Mouse (Mus musculus) layer of hippocampus, adult 18-20 months (tissue): Measurements from ENCODE around the gene Gria1. TPM values are rescaled to one million over a fixed set of nuclear protein-coding genes. Genes with fewer than 3 reads are reported as not detected.
A peak's percentile ranks its signal among the peaks of the same experiment; 100 is the strongest.

Source experiments
- DNase-seq, 2 experiments: peaks; one replicate each; pipeline ENCODE4 v3.0.0; 2022; ENCODE audit warnings: low spot score in 2 of 2
- long read RNA-seq: library from polyadenylated mRNA; stranded (forward); transcript quantifications from one replicate; pipeline ENCODE4 v2.0.0, GENCODE M21; 2021
- total RNA-seq, 2 experiments: library from RNA; stranded (reverse); gene quantifications; 2 replicates each; pipeline ENCODE4 v1.2.3; 2021

The Gria1 gene
- total RNA-seq: 100 to 1,000 TPM; 712 to 732 TPM
- long read RNA-seq, full-length matches to known transcripts: 637 of 852 reads
- long read RNA-seq, partial matches to known transcripts: 64 of 852 reads
- long read RNA-seq, other reads (novel, unspliced or antisense): 151 of 852 reads

- DNase-seq: no peak
Observed at GRCm38 (mm10) chr11:57011024-57011690, at the start of gene Gria1. Gene Gria1 (plus strand): TSS chr11:57011387.

- no peak for DNase-seq
Observed at GRCm38 (mm10) chr11:56961751-56962150, 49.4 kb upstream of the Gria1 start.

GRCm38 (mm10) chr11:56972814-56973213, 38.4 kb upstream of the Gria1 start:
- peak in 1 of 2 experiments; percentile 52 for DNase-seq

GRCm38 (mm10) chr11:56984321-56985000, 26.7 kb upstream of the Gria1 start:
- DNase-seq: no peak

GRCm38 (mm10) chr11:56985457-56985856, 25.7 kb upstream of the Gria1 start:
- DNase-seq: no peak

GRCm38 (mm10) chr11:56999601-57000001, 11.6 kb upstream of the Gria1 start:
- DNase-seq: peak in 1 of 2 experiments; percentile 9

- DNase-seq: no peak
Observed at GRCm38 (mm10) chr11:57004611-57005010, 6.6 kb upstream of the Gria1 start.

- DNase-seq: peak in 1 of 2 experiments; percentile 40
Observed at GRCm38 (mm10) chr11:57005341-57005740, 5.8 kb upstream of the Gria1 start.

GRCm38 (mm10) chr11:57007790-57008189, 3.4 kb upstream of the Gria1 start:
- DNase-seq: no peak

DNA sequence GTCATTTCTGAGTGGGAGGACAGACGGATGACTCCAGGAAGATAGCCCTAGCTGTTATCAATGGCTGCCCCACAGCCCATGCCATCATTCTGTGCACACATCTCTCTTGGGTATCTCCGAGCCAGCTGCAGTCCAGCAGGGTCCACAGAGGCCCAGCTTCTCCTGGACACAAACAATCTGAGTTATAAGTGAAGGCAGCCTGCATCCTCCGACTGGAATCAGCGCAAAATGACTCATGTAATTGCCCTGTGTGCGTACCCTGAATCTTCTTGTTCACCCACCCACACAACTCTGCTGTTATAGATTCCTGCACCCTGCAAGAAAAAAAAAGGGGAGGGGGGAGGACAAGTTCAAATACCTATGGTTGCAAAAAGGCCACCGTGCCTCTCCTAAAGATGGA, 576 bp upstream of the Gria1 start:
- no peak for DNase-seq

DNA sequence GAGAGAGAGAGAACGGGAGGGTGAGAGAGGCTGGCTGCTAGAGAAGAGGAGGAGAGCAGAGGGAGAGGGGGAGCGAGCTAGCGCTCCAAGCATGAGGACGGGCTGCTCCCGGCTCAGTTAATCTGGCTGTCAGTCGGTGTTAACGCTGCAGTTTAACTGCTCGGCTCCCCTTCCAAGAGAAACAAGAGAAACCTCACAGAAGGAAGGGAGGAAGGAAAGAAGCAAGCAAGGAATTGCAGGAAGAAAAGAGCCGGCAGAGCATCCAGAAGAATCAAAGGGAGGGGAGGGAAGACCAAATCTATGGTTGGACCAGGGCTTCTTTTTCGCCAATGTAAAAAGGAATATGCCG, 478 bp downstream of the Gria1 start:
- DNase-seq: peak; percentile 72 to 87

DNA sequence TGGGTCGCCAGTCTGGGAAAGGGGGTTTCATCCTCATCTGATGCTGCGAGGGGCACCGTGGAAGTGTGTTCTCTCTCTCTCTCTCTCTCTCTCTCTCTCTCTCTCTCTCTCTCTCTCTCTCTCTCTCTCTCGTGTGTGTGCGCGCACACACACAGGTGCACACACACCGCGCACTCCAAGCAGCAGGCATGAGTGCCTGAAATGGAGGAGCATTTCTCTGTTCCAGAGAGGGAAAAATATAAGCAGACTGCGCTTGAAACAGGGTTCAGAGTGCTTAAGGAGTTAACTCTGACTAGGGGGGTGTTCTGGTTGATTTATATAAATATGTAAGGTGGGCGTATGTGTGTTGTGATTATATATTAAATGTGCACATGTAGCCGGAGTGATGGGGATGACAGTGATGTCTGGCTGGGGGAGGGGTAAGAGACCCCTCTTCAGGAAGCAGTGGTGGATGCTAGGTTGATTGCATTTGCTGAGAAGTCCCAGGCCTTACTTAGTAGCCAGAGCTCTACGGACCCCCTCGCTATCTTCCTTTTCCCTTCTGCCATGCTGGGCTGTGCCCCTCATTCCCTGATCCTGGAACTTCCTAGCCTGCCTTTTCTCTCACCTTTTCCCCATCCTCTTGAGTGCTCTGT, 1.2 kb downstream of the Gria1 start:
- no peak for DNase-seq

DNA sequence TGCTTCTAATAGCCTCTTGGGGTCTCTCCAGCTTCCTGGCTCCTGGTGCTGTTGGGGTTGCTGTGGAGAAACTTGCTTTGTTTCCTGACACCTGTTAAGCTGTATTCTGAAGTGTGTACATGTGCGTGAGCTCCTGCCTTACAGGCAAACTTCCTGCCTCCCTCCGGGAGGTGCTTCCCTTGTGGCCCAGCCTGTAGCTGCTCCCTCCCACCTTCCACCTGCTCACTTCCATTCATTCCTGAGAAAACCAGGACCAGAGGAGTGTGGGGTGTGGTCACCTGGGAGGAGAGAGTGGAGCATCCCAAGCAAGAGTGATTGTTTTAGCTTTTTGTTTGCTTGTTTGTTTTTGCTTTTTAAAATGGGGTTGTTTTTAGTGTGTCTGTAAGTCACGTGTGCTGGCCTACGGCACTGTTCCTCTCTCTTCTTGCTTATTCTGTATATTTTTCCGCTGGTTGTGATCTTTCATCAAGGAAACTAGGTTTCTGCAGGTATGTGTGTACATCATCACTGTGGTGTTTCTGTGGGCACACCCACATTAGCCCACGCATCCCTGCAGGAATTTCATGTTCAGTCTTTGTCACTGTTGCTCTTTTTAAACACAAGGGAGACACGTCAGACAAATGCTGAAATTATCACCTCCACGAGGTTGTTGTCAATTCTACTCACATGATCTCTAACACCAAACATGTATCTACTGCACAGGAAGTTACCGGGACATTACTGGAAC, 2.4 kb downstream of the Gria1 start:
- no peak for DNase-seq

DNA sequence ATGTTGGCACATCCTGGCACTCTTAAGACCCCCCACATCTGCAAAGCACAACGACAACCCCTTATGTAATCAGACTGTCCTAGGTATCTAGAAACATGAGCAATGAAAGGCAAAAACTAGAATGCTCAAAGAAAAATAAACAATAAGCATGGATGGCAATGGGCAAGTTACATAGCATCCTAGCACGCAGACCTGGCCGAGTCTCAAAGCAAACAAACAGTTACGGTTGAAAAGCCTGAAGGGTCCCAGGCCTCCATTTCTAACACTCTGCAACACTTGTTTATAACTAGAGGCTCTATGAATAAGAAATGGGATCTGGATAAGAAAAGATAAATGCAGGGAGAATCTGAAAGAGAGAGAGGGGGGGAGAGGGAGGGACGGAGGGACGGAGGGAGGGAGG, 3.2 kb downstream of the Gria1 start:
- DNase-seq: no peak

- DNase-seq: peak in 1 of 2 experiments; percentile 26
Observed at GRCm38 (mm10) chr11:57018536-57018935, 7.3 kb downstream of the Gria1 start.

DNA sequence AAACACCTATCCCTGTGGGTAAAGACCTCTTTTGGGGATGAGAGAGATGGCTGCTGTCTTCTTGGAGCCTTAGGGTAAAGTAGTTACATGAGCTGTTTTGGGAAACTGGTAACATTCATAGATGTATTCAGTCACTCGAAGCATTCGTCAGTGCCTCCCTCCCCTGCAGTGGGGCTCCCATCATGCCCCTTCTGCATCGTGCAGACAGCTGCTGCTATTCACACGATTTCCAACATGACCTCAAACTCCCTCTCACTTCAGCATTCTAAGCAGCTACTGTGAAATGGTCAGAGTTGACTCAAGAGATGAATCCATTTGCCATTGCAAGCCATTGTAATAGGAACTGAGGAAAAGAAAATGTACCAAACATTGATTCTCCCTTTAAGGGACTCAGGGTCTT, 11.2 kb downstream of the Gria1 start:
- peak in 1 of 2 experiments; percentile 16 for DNase-seq

DNA sequence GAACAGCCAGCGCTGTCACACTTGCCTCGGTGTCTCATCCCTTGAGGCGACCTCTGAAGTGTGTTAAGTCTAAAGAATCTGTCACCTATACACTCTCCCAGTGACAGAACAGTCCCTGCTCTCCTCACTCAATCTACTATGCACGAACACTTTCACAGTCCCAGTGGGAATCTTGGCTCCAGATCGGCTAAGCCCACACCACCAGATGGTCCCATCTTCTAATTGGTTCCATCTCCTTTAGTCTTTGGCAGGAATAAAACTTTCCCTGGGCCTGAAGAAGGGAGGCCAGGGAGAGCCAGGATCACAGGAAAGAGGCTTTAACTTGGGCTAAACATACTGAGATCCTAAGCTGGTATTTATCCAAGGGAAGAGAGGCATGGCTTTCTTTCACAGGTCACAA, 19.3 kb downstream of the Gria1 start:
- DNase-seq: peak; percentile 75 to 88

GRCm38 (mm10) chr11:57038807-57039206, 27.6 kb downstream of the Gria1 start:
- DNase-seq: peak; percentile 73 to 84

DNA sequence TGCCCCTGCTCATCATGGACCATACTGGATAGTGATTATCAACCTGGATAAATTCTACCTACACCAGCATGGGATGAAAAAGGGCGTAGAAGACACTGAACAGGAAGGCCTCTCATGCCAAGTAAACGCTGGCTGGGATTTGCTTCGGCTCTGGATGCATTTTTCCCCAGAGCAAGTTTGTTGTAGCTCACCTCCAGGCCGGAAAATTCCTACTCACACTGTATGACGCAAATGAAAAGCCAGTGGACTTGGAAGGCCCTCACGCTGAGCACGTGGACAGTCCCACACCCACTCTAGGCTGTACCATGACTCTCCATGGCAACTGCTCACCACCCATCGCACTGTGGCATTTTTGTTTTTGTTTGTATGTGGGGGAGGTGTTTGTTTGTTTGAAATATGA, 28.1 kb downstream of the Gria1 start:
- no peak for DNase-seq

- DNase-seq: no peak
Observed at GRCm38 (mm10) chr11:57042057-57042456, 30.9 kb downstream of the Gria1 start.

- peak in 1 of 2 experiments; percentile 73 for DNase-seq
Observed at GRCm38 (mm10) chr11:57044146-57044545, 33.0 kb downstream of the Gria1 start.
